Mouse (Mus musculus) ES-Bruce4 (cell line): ENCODE results near the gene Cdk8.

Experiments used
- CTCF ChIP-seq: IDR thresholded peaks from one replicate; pipeline ENCODE4 v1.8.1; 2011; ENCODE audit warnings: low read depth, low read length
- EP300 ChIP-seq: IDR thresholded peaks from 2 replicates; pipeline ENCODE4 v1.6.1; 2011; ENCODE audit warnings: low read depth, low read length; ENCODE audit not compliant: insufficient read depth
- POLR2A ChIP-seq: IDR thresholded peaks from one replicate; pipeline ENCODE4 v1.8.1; 2011; ENCODE audit warnings: low read length; ENCODE audit not compliant: insufficient read depth

DNA sequence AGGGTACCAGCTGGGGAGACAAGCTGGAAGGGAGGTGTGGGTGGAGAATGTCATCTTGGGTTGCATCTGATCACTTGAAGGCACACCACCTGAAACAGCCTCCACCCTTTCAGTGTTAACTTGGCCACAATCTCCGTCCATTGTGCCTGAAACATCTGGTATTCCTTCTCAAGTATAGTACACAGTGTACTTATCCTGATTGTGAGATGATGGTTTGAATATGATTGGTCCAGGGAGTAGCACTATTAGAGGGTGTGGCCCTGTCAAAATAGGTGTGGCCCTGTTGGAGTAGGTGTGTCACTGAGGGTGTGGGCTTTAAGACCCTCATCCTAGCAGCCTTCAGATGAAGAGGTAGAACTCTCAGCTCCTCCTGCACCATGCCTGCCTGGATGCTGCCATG lies 103.4 kb downstream of the Cdk8 start:
- TF ChIP-seq CTCF (no peak), POLR2A (no peak), EP300 (no peak)
